Mouse (Mus musculus) activated CD4-positive, CD25-positive, alpha-beta regulatory T cell (primary cell): ENCODE measurements around the gene Abi2. TPM values are rescaled to one million over a fixed set of nuclear protein-coding genes. Genes with fewer than 3 reads are reported as not detected.

Source experiments
- polyA plus RNA-seq, 2 experiments: library from polyadenylated mRNA; unstranded; fragments of 100-300 nt; shearing (Covaris generic); gene quantifications; one replicate each; pipeline ENCODE4 v1.2.1; 2017

The Abi2 gene
- polyA plus RNA-seq = 10 to 100 TPM in 1 of 2 experiments, 1 to 10 TPM in 1; 8.4 to 15.4 TPM

GRCm38 (mm10) chr1:60409168-60409828 is at the start of gene Abi2:
Gene Abi2, plus strand, starts transcription at chr1:60409619.

Other genes with a start within 250 kb of the Abi2 start
- gene Nbeal1, start 229.0 kb upstream of the Abi2 start, polyA plus RNA-seq = 1 to 10 TPM; 6.0 to 9.1 TPM
- 10 to 100 TPM; 11.1 to 23.8 TPM for gene Cyp20a1, start 66.3 kb upstream of the Abi2 start, polyA plus RNA-seq
- 10 to 100 TPM in 1 of 2 experiments, 1 to 10 TPM in 1; 6.3 to 15.5 TPM for gene Raph1, start 157.5 kb downstream of the Abi2 start, polyA plus RNA-seq